Mouse (Mus musculus) heart, adult 2 months (tissue): ENCODE results near the gene Dsp. TPM values are rescaled to one million over a fixed set of nuclear protein-coding genes. Genes with fewer than 3 reads are reported as not detected.

Source experiments
- DNase-seq, 2 experiments: peaks; one replicate each; pipeline ENCODE4 v3.0.0; 2021
- H3K27ac ChIP-seq: fragments of 200-600 bp; 2 replicates; pipeline ENCODE4 v1.8.1; 2022
- H3K27me3 ChIP-seq: fragments of 200-500 bp; 2 replicates; pipeline ENCODE4 v1.6.1; 2012; ENCODE audit warnings: mild to moderate bottlenecking, low read length, inconsistent platforms, mixed read lengths; ENCODE audit not compliant: control insufficient read depth, insufficient read depth
- H3K36me3 ChIP-seq: fragments of 200-500 bp; 2 replicates; pipeline ENCODE4 v1.6.1; 2012; ENCODE audit warnings: low read length, inconsistent platforms; ENCODE audit not compliant: control insufficient read depth, insufficient read depth
- H3K4me1 ChIP-seq: fragments of 200-500 bp; 2 replicates; pipeline ENCODE4 v1.6.1; 2011; ENCODE audit warnings: low read length; ENCODE audit not compliant: control insufficient read depth, insufficient read depth
- H3K4me3 ChIP-seq: fragments of 200-600 bp; 2 replicates; pipeline ENCODE4 v1.8.1; 2022
- H3K79me2 ChIP-seq: fragments of 200-500 bp; replicated peaks from 2 replicates; pipeline ENCODE4 v1.6.1; 2012; ENCODE audit warnings: mild to moderate bottlenecking, inconsistent platforms, low read length, moderate library complexity, mixed read lengths; ENCODE audit not compliant: control insufficient read depth, insufficient read depth
- H3K9ac ChIP-seq: fragments of 200-500 bp; 2 replicates; pipeline ENCODE4 v1.6.1; 2012; ENCODE audit warnings: low read depth, mild to moderate bottlenecking, control low read depth, inconsistent platforms, low read length, mixed read lengths
- CTCF ChIP-seq: fragments of 200-600 bp; IDR thresholded peaks from 2 replicates; pipeline ENCODE4 v1.8.1; 2022; ENCODE audit warnings: antibody characterized with exemption, mild to moderate bottlenecking, moderate library complexity
- EP300 ChIP-seq: fragments of 200-500 bp; IDR thresholded peaks from 2 replicates; pipeline ENCODE4 v1.6.1; 2011; ENCODE audit warnings: low read depth, low read length, control low read depth; ENCODE audit not compliant: insufficient read depth
- POLR2A ChIP-seq: fragments of 200-500 bp; IDR thresholded peaks from 2 replicates; pipeline ENCODE4 v1.6.1; 2011; ENCODE audit warnings: mild to moderate bottlenecking, low read depth, low read length, control low read depth; ENCODE audit not compliant: insufficient read depth
- WGBS: fragments of 180-500 bp; shearing (Covaris S2); methylation state at CpG from one replicate; pipeline ENCODE4 v1.1.7; 2018; 5-methylcytosine and 5-hydroxymethylcytosine counted together
- intact Hi-C: fragments of 180-260 bp; cut with DNase I; formaldehyde crosslinking; loops from one replicate; pipeline ENCODE4 v1.15.1; 2025
- polyA plus RNA-seq: library from polyadenylated mRNA; depleted of rRNA; stranded (reverse); fragments of >200 nt; gene quantifications from 2 replicates; pipeline ENCODE4 v1.2.3, GENCODE M21; 2012
- total RNA-seq, 2 experiments: library from RNA; stranded (reverse); gene quantifications; 2 replicates each; pipeline ENCODE4 v1.2.3; 2021

Dsp gene
- total and polyA plus RNA-seq, 3 experiments = 84.4 to 577 (median 449) TPM

GRCm38 (mm10) chr13:38220331-38220730, 69.2 kb downstream of the Dsp start:
- no peak overlapping the region for H3K9ac ChIP-seq
- TF ChIP-seq POLR2A (no peak), CTCF (peak; percentile 59)
- peaks cover 6% of the 10 kb centered on the region for H3K36me3 ChIP-seq
- H3K27ac ChIP-seq = no peak overlapping the region
- H3K4me3 ChIP-seq = no peak overlapping the region
- intact Hi-C loops = no loop called here
- no peaks in the 10 kb centered on the region for H3K27me3 ChIP-seq
- no peak for DNase-seq
- no peaks in the 10 kb centered on the region for H3K79me2 ChIP-seq
- no peaks in the 10 kb centered on the region for H3K4me1 ChIP-seq
- 94% methylated on average over 6 of the region's 6 CpGs for whole genome bisulfite sequencing

GRCm38 (mm10) chr13:38230177-38230821, 79.2 kb downstream of the Dsp start:
- intact Hi-C loops = no loop called here
- no peak for DNase-seq
- Histone ChIP-seq H3K4me1 (no peaks in the 10 kb centered on the region), H3K4me3 (no peak overlapping the region), H3K27ac (no peak overlapping the region), H3K27me3 (no peaks in the 10 kb centered on the region), H3K36me3 (no peaks in the 10 kb centered on the region), H3K79me2 (no peaks in the 10 kb centered on the region), H3K9ac (no peak overlapping the region)
- WGBS = 44% methylated on average over 9 of the region's 9 CpGs
- no peak for TF ChIP-seq EP300
- no peak for TF ChIP-seq POLR2A
- no peak for TF ChIP-seq CTCF

- Histone ChIP-seq H3K4me3 (no peak overlapping the region), H3K4me1 (no peaks in the 10 kb centered on the region), H3K36me3 (no peaks in the 10 kb centered on the region), H3K27me3 (no peaks in the 10 kb centered on the region), H3K79me2 (no peaks in the 10 kb centered on the region), H3K27ac (no peak overlapping the region), H3K9ac (no peak overlapping the region)
- no peak for TF ChIP-seq CTCF
- TF ChIP-seq EP300 = no peak
- TF ChIP-seq POLR2A = no peak
- no peak for DNase-seq
- intact Hi-C loops = no loop called here
- 70% methylated on average over 4 of the region's 4 CpGs for WGBS
These were observed 81.3 kb downstream of the Dsp start for GRCm38 (mm10) chr13:38232411-38232810.

GRCm38 (mm10) chr13:38232856-38233625, 81.9 kb downstream of the Dsp start:
- no peak overlapping the region for H3K27ac ChIP-seq
- no peak overlapping the region for H3K9ac ChIP-seq
- no peak overlapping the region for H3K4me3 ChIP-seq
- WGBS = 24% methylated on average over 3 of the region's 3 CpGs
- H3K27me3 ChIP-seq = no peaks in the 10 kb centered on the region
- H3K4me1 ChIP-seq = no peaks in the 10 kb centered on the region
- DNase-seq = peak in 1 of 2 experiments; percentile 20
- no peaks in the 10 kb centered on the region for H3K36me3 ChIP-seq
- intact Hi-C loops = no loop called here
- H3K79me2 ChIP-seq = no peaks in the 10 kb centered on the region
- TF ChIP-seq CTCF (no peak), EP300 (no peak)

- WGBS = 83% methylated on average over 5 of the region's 5 CpGs
- Histone ChIP-seq H3K4me1 (no peaks in the 10 kb centered on the region), H3K9ac (no peak overlapping the region), H3K36me3 (no peaks in the 10 kb centered on the region), H3K4me3 (no peak overlapping the region), H3K27ac (no peak overlapping the region), H3K27me3 (no peaks in the 10 kb centered on the region), H3K79me2 (no peaks in the 10 kb centered on the region)
- TF ChIP-seq POLR2A = no peak
- TF ChIP-seq CTCF = no peak
- no peak for TF ChIP-seq EP300
- intact Hi-C loops = no loop called here
- no peak for DNase-seq
These were observed 83.6 kb downstream of the Dsp start for GRCm38 (mm10) chr13:38234651-38235050.

GRCm38 (mm10) chr13:38235370-38235769, 84.3 kb downstream of the Dsp start:
- H3K79me2 ChIP-seq = no peaks in the 10 kb centered on the region
- 70% methylated on average over 3 of the region's 3 CpGs for WGBS
- intact Hi-C loops = no loop called here
- no peaks in the 10 kb centered on the region for H3K4me1 ChIP-seq
- H3K4me3 ChIP-seq = no peak overlapping the region
- H3K36me3 ChIP-seq = no peaks in the 10 kb centered on the region
- TF ChIP-seq CTCF (peak; percentile 51), EP300 (no peak), POLR2A (no peak)
- DNase-seq = no peak
- H3K9ac ChIP-seq = no peak overlapping the region
- no peaks in the 10 kb centered on the region for H3K27me3 ChIP-seq
- H3K27ac ChIP-seq = no peak overlapping the region
